Mouse (Mus musculus) heart, postnatal 0 days (tissue): ENCODE data around the gene Smad9. TPM values are rescaled to one million over a fixed set of nuclear protein-coding genes. Genes with fewer than 3 reads are reported as not detected.

Experiments
- ATAC-seq: fragments of 200-750 bp; cut with Nextera tagmentation; 2 replicates; pipeline ENCODE4 v1.8.0; 2017; ENCODE audit warnings: low read depth, moderate number of reproducible peaks, moderate library complexity; ENCODE audit not compliant: insufficient read depth
- DNase-seq: peaks from one replicate; pipeline ENCODE4 v3.0.0-alpha.2; 2016; ENCODE audit warnings: low spot score
- H3K27ac ChIP-seq: fragments of 300-500 bp; sonication (generic); 2 replicates; pipeline ENCODE4 v1.5.1; 2014; ENCODE audit warnings: low read depth, mild to moderate bottlenecking
- H3K27me3 ChIP-seq: fragments of 300-500 bp; sonication (generic); 2 replicates; pipeline ENCODE4 v1.6.1; 2014; ENCODE audit warnings: low read length, mixed read lengths; ENCODE audit not compliant: control insufficient read depth, insufficient read depth
- H3K36me3 ChIP-seq: fragments of 300-500 bp; sonication (generic); replicated peaks from 2 replicates; pipeline ENCODE4 v1.6.1; 2014; ENCODE audit warnings: low read length, mixed read lengths; ENCODE audit not compliant: control insufficient read depth, insufficient read depth
- H3K4me1 ChIP-seq: fragments of 300-500 bp; sonication (generic); 2 replicates; pipeline ENCODE4 v1.6.1; 2014; ENCODE audit warnings: antibody characterized with exemption; ENCODE audit not compliant: control insufficient read depth, insufficient read depth
- H3K4me2 ChIP-seq: fragments of 300-500 bp; sonication (generic); 2 replicates; pipeline ENCODE4 v1.6.1; 2014; ENCODE audit warnings: low read depth, mild to moderate bottlenecking, low read length, moderate library complexity
- H3K4me3 ChIP-seq: fragments of 300-500 bp; sonication (generic); 2 replicates; pipeline ENCODE4 v1.5.1; 2014; ENCODE audit warnings: low read depth, low read length
- H3K9ac ChIP-seq: fragments of 300-500 bp; sonication (generic); replicated peaks from 2 replicates; pipeline ENCODE4 v1.6.1; 2014; ENCODE audit warnings: low read depth, low read length, mixed read lengths
- H3K9me3 ChIP-seq: fragments of 300-500 bp; sonication (generic); replicated peaks from 2 replicates; pipeline ENCODE4 v1.6.1; 2016; ENCODE audit warnings: low read length; ENCODE audit not compliant: control insufficient read depth
- CTCF ChIP-seq: IDR thresholded peaks from 2 replicates; pipeline ENCODE4 v1.5.1; 2016; ENCODE audit warnings: antibody characterized with exemption, control low read depth, low read depth
- EP300 ChIP-seq: IDR thresholded peaks from 2 replicates; pipeline ENCODE4 v1.6.1; 2016; ENCODE audit warnings: antibody characterized with exemption, low read depth
- WGBS: fragments of 180-500 bp; shearing (Covaris S2); extraction: QIAGEN DNeasy Blood & Tissue Kit; methylation state at CpG from one replicate; pipeline ENCODE4 v1.1.7; 2014; 5-methylcytosine and 5-hydroxymethylcytosine counted together
- polyA plus RNA-seq: library from polyadenylated mRNA; unstranded; fragments of >200 nt; fragmentation: Nextera tagmentation; extraction: Ambion mirVana; gene quantifications from 2 replicates; pipeline ENCODE4 v1.2.1, GENCODE M21; 2015
- total RNA-seq: library from RNA; depleted of rRNA; stranded (reverse); fragments of >200 nt; gene quantifications from 2 replicates; pipeline ENCODE4 v1.2.3, GENCODE M21; 2014; ENCODE audit warnings: low replicate concordance

The Smad9 gene
- total and polyA plus RNA-seq, 2 experiments from 2014 or later, result 0.27 to 0.69 TPM

GRCm38 (mm10) chr3:54756058-54756457 lies 676 bp downstream of the Smad9 start:
- H3K36me3 ChIP-seq, result 0 out of 2 replicates have a peak, but pooled peaks cover 3% of the 10 kb centered on the region
- H3K9ac ChIP-seq, result peak overlapping the region; percentile 53
- 0 out of 2 replicates have a peak, but pooled peaks cover 4% of the 10 kb centered on the region for H3K4me1 ChIP-seq
- ATAC-seq, result peak; percentile 25; the same call in 1 of the 2 replicates
- no peak for TF ChIP-seq EP300
- TF ChIP-seq CTCF, result 0 out of 2 replicates have a peak, but pooled peaks have one; percentile 6
- peak overlapping the region; percentile 63 for H3K4me3 ChIP-seq
- peak overlapping the region; percentile 28; the same call in 1 of the 2 replicates for H3K27ac ChIP-seq
- no peaks in the 10 kb centered on the region for H3K27me3 ChIP-seq
- peak; percentile 10 for DNase-seq
- H3K9me3 ChIP-seq, result no peaks in the 10 kb centered on the region
- WGBS, result under 1% methylated on average over 11 of the region's 11 CpGs
- peak overlapping the region; percentile 92 for H3K4me2 ChIP-seq

DNA sequence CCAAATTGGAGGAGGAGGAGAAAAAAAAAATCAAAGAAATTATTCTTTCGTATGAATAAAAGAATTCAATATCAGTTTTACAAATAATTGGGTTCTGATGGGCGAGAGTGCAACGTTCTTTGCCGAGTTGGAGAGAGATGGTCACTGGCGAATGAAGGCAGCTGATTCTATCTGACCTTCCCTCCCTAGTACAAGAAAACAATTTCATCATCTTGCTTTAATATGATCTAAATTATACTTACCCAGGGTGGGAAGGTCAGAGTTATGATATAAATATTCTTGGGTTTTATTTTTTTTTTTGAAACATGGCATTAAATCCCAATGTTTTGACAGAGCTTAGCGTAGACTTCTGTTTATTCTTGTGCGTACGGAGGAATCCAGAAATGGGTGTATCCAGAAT lies 2.1 kb downstream of the Smad9 start:
- Histone ChIP-seq H3K4me1 (0 out of 2 replicates have a peak, but pooled peaks cover 4% of the 10 kb centered on the region), H3K4me3 (no peak overlapping the region), H3K27me3 (no peaks in the 10 kb centered on the region), H3K9me3 (no peaks in the 10 kb centered on the region), H3K4me2 (no peak overlapping the region), H3K9ac (no peak overlapping the region), H3K27ac (no peak overlapping the region), H3K36me3 (no peaks in the 10 kb centered on the region)
- DNase-seq, result no peak
- WGBS, result 94% methylated on average over 8 of the region's 8 CpGs
- no peak for ATAC-seq
- TF ChIP-seq EP300 (no peak), CTCF (no peak)

DNA sequence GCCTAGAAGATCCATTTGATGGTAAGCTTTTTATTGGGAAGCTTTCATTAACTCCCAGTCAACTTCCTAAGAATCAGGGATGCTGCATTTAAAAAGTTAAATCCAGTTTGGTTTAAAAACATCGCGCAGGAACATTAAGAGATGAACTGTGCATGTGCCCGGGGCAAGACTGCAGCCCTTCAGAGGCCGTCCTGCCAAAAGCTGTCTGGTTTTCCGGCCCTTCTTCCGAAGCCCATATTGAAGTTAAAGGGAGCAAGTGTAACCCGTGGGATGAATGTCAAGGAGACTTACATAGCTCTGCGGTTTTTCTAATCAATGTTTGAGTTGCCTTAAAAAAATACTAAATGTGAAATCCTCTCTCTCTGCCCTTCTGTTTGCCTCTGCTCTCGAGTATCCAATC lies 3.8 kb downstream of the Smad9 start:
- Histone ChIP-seq H3K27me3 (no peaks in the 10 kb centered on the region), H3K4me3 (no peak overlapping the region), H3K9me3 (no peaks in the 10 kb centered on the region), H3K36me3 (no peaks in the 10 kb centered on the region), H3K9ac (no peak overlapping the region), H3K4me1 (0 out of 2 replicates have a peak, but pooled peaks cover 4% of the 10 kb centered on the region), H3K27ac (no peak overlapping the region), H3K4me2 (no peak overlapping the region)
- ATAC-seq, result no peak
- DNase-seq, result no peak
- 81% methylated on average over 9 of the region's 9 CpGs for WGBS
- TF ChIP-seq EP300 (no peak), CTCF (no peak)

DNA sequence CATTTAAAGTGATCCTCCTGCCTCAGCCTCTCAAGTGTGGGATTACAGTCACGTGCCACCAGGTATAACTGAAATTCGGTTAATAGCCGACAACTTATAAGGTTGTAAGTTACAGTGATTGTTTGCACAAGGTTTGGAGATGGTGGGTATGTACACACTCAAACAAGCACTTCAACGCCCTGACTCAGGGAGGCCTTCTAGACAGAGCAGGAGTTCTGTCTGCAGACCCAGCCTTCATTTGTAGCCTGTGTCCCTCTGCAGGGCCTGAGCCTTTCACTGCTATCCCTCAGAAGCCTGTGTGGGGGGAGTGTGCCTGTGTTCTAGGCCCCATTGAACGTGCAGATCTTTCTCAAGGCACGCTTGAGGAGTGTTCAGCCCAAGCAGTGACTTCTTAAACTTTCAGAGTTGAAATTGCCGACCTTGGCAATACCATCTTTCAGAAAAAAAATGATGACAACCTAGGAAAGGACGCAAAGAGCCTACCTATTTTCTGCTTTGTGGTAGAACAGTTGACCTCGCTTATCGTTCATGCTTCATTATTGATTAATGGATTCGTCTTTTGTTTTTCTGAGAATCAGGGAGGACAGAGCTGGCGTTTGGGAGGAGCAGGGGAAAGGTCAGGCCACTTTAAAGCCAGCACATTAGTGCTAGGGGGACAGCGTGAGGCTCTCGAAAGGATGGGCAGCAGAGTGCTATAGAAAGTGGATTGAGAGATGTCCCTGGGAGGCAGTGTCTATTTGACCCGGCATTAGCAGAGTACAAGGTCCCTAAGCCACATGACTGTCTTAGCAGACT lies 5.1 kb downstream of the Smad9 start:
- Histone ChIP-seq H3K9ac (no peak overlapping the region), H3K27ac (no peak overlapping the region), H3K9me3 (no peaks in the 10 kb centered on the region), H3K4me3 (no peak overlapping the region), H3K27me3 (no peaks in the 10 kb centered on the region), H3K36me3 (no peaks in the 10 kb centered on the region), H3K4me2 (no peak overlapping the region), H3K4me1 (0 out of 2 replicates have a peak, but pooled peaks cover 4% of the 10 kb centered on the region)
- TF ChIP-seq CTCF (no peak), EP300 (no peak)
- DNase-seq, result no peak
- WGBS, result 70% methylated on average over 15 of the region's 15 CpGs
- ATAC-seq, result no peak

DNA sequence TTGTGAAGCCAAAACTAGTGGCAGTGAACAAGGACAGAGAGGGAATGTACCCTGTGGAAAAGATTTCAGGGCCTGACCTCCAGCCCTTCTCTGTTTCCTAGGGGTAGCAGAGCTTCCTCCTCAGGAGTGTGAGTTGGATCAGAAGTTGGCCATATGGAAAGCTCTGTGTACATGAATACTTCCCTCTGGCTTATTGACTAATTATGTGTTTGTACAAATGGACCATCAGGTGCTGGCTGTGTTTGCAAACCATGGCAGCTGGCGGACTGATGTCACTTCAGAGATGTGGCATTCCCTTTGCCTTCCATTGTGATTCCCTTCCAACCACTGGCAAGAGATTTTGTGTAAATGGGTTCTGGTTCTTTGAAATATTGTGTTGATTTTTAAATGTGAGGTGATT lies 5.9 kb downstream of the Smad9 start:
- no peak overlapping the region for H3K27ac ChIP-seq
- no peak for TF ChIP-seq CTCF
- no peak for TF ChIP-seq EP300
- ATAC-seq, result no peak

GRCm38 (mm10) chr3:54764418-54764817 lies 9.0 kb downstream of the Smad9 start:
- peak; percentile 43 for DNase-seq
- peak overlapping the region; percentile 30 for H3K4me3 ChIP-seq
- H3K4me2 ChIP-seq, result peak overlapping the region; percentile 48
- no peaks in the 10 kb centered on the region for H3K27me3 ChIP-seq
- H3K27ac ChIP-seq, result no peak overlapping the region
- no peaks in the 10 kb centered on the region for H3K4me1 ChIP-seq
- 48% methylated on average over 18 of the region's 18 CpGs for WGBS
- no peaks in the 10 kb centered on the region for H3K36me3 ChIP-seq
- no peaks in the 10 kb centered on the region for H3K9me3 ChIP-seq
- TF ChIP-seq EP300 (no peak), CTCF (no peak)
- ATAC-seq, result peak; percentile 85
- no peak overlapping the region for H3K9ac ChIP-seq

More for the DNA sequence above, 5.9 kb downstream of the Smad9 start:
- no peak overlapping the region for H3K4me2 ChIP-seq
- no peak for DNase-seq
- H3K4me3 ChIP-seq, result no peak overlapping the region
- no peak overlapping the region for H3K9ac ChIP-seq
- no peaks in the 10 kb centered on the region for H3K36me3 ChIP-seq
- no peaks in the 10 kb centered on the region for H3K4me1 ChIP-seq
- H3K27me3 ChIP-seq, result no peaks in the 10 kb centered on the region
- no peaks in the 10 kb centered on the region for H3K9me3 ChIP-seq
- WGBS, result 87% methylated on average over 1 of the region's 1 CpGs
